Mouse (Mus musculus) ES-Bruce4 (cell line): ENCODE measurements around the gene Bend3. TPM values are rescaled to one million over a fixed set of nuclear protein-coding genes. Genes with fewer than 3 reads are reported as not detected.

Source experiments
- H3K27ac ChIP-seq: 2 replicates; pipeline ENCODE4 v1.5.1; 2012; ENCODE audit warnings: low read length, inconsistent platforms; ENCODE audit not compliant: insufficient read depth
- H3K27me3 ChIP-seq: 2 replicates; pipeline ENCODE4 v1.6.1; 2012; ENCODE audit warnings: mild to moderate bottlenecking, low read length, inconsistent platforms; ENCODE audit not compliant: control insufficient read depth, poor library complexity, insufficient read depth, severe bottlenecking
- H3K36me3 ChIP-seq: 2 replicates; pipeline ENCODE4 v1.6.1; 2012; ENCODE audit warnings: inconsistent platforms, mild to moderate bottlenecking, low read length, moderate library complexity; ENCODE audit not compliant: control insufficient read depth, poor library complexity, insufficient read depth, severe bottlenecking
- H3K4me1 ChIP-seq: one replicate; pipeline ENCODE4 v1.8.1; 2011; ENCODE audit warnings: low read length; ENCODE audit not compliant: control insufficient read depth, insufficient read depth
- H3K4me3 ChIP-seq: 2 replicates; pipeline ENCODE4 v1.5.1; 2011; ENCODE audit warnings: low read depth, mild to moderate bottlenecking, low read length
- H3K9ac ChIP-seq: 2 replicates; pipeline ENCODE4 v1.6.1; 2012; ENCODE audit warnings: low read depth, mild to moderate bottlenecking, inconsistent platforms; ENCODE audit not compliant: poor library complexity, severe bottlenecking
- H3K9me3 ChIP-seq: replicated peaks from 2 replicates; pipeline ENCODE4 v1.6.1; 2012; ENCODE audit warnings: mild to moderate bottlenecking, low read length, inconsistent platforms; ENCODE audit not compliant: control insufficient read depth, poor library complexity, insufficient read depth, severe bottlenecking
- CTCF ChIP-seq: IDR thresholded peaks from one replicate; pipeline ENCODE4 v1.8.1; 2011; ENCODE audit warnings: low read depth, low read length
- EP300 ChIP-seq: IDR thresholded peaks from 2 replicates; pipeline ENCODE4 v1.6.1; 2011; ENCODE audit warnings: low read depth, low read length; ENCODE audit not compliant: insufficient read depth
- POLR2A ChIP-seq: IDR thresholded peaks from one replicate; pipeline ENCODE4 v1.8.1; 2011; ENCODE audit warnings: low read length; ENCODE audit not compliant: insufficient read depth
- polyA plus RNA-seq: library from polyadenylated mRNA; stranded (reverse); fragments of >200 nt; gene quantifications from 2 replicates; pipeline ENCODE4 v1.2.4, GENCODE M21; 2011; ENCODE audit warnings: low read depth; ENCODE audit not compliant: missing spikeins, insufficient read depth, insufficient read length

Bend3 gene
- polyA plus RNA-seq, 1 experiment: 18.2 TPM

DNA sequence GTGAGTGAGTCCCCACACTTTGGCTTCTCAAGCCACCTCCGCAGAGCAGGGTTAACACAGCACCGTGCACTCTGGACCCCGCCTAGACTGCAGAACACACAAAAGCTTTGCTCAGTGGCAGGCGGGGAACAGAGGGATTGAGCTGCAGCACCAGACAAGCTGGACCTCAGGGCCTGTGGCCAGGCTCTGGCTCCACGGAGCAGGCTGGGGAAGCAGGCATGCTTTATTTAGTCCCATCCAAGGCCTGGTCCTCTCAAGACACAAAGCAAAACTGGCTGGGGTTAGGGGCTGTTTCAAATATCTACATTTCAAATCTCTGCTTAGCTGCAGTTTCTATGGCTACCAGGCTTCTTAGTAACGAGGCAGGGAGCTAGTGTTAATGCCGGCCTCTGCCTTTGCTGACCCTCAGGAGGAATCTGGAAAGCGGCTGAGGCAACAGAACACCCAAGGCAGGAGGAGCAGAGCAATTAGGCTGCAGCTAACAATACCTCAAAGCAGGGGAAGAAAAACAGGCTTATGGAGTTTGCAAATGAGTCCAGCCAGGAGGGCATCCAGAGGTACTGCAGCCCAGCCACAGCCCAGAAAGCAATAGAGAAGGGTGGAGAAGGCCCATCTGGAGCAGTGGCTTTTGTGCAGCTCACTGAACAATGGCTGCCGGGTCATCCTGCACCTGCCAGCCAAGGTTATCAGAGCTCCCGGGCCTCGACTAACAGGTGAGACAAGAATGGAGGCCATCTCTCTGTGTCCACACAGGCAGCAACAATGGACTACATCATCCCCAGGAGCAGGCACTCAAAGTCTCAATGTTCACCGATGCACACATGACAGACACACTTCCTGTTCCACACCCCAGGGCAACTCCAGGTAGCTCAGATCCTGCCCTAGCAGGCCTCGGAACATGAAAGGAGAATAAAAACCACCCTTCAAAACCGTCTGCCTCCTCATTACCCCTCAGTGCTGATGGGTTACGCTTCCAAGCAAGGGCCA is 48.9 kb downstream of the Bend3 start:
- Histone ChIP-seq H3K36me3 (peaks cover 21% of the 10 kb centered on the region), H3K27me3 (no peaks in the 10 kb centered on the region), H3K4me1 (peaks cover 5% of the 10 kb centered on the region), H3K4me3 (no peak overlapping the region), H3K9me3 (no peaks in the 10 kb centered on the region), H3K27ac (peak overlapping the region; percentile 68), H3K9ac (no peak overlapping the region)
- TF ChIP-seq POLR2A: no peak
- TF ChIP-seq EP300: peak; percentile 89; the same call in 1 of the 2 replicates
- TF ChIP-seq CTCF: no peak

DNA sequence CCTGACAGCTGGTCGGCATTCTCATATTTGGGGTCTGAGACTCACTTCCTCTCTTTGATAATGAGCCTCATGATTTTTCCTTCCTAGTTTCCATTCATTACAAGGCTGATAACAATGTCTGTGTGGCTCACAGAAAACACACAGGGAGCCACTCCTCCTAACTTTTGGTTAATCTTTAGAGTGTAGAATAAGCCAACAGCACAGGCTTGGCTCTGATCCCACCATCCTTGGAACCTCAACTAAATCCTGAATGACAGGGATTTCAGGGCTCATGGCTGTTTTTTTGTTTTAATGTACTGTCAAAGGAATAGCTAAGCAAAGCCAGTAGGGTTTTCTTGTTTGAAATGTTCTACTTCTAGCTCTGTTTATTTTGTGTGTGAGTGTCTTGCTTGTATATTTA is 55.8 kb downstream of the Bend3 start:
- Histone ChIP-seq H3K27ac (no peak overlapping the region), H3K36me3 (peaks cover 25% of the 10 kb centered on the region), H3K4me3 (no peak overlapping the region), H3K9ac (no peak overlapping the region), H3K27me3 (no peaks in the 10 kb centered on the region), H3K9me3 (no peaks in the 10 kb centered on the region), H3K4me1 (no peaks in the 10 kb centered on the region)
- no peak for TF ChIP-seq EP300

DNA sequence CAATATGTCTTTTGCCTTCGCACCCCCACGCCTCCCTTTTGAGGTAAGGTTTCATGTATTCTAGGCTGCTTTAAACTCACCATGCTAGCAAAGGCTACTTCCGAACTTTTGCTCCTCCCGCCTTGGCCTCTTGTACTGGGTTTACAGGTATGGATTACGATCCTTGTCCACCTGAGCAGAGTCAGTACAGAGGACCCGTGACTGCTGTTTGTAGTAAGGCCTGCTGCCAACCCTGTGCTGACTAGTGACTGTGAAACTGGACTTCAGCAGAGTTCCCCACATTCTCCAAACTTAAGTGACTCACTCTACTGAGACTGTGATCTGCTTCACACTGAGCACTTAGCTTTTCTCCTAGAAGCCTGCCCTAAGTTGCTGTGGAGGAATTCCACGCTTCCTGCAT is 59.0 kb downstream of the Bend3 start:
- Histone ChIP-seq H3K27me3 (no peaks in the 10 kb centered on the region), H3K4me3 (no peak overlapping the region), H3K4me1 (no peaks in the 10 kb centered on the region), H3K36me3 (peaks cover 3% of the 10 kb centered on the region; the same call in 1 of the 2 replicates), H3K9me3 (no peaks in the 10 kb centered on the region), H3K9ac (no peak overlapping the region), H3K27ac (no peak overlapping the region)
- TF ChIP-seq CTCF (no peak), EP300 (no peak), POLR2A (no peak)

DNA sequence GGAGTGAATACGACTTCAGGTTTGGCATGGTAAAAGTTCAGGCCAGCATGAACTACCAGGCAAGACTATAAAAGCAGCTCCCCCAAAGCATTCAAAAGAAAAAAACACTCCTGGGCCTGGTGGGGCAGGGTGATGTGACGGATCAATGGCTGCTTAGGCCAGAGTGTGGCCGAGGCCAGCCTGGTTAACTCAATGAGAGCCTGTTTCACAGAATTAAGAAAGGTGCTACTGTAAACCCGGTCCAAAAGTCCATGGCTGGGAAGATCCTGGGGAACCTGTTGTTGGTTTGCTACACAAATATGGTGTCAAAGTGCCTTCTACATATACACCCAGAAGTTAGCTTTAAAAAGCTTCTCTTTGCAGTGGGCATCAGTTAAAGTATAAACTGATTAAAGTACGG is 60.2 kb downstream of the Bend3 start:
- Histone ChIP-seq H3K4me3 (no peak overlapping the region), H3K36me3 (peaks cover 2% of the 10 kb centered on the region; the same call in 1 of the 2 replicates), H3K9me3 (no peaks in the 10 kb centered on the region), H3K27me3 (no peaks in the 10 kb centered on the region), H3K9ac (no peak overlapping the region), H3K27ac (no peak overlapping the region), H3K4me1 (no peaks in the 10 kb centered on the region)
- TF ChIP-seq EP300: no peak
- TF ChIP-seq POLR2A: no peak
- no peak for TF ChIP-seq CTCF

DNA sequence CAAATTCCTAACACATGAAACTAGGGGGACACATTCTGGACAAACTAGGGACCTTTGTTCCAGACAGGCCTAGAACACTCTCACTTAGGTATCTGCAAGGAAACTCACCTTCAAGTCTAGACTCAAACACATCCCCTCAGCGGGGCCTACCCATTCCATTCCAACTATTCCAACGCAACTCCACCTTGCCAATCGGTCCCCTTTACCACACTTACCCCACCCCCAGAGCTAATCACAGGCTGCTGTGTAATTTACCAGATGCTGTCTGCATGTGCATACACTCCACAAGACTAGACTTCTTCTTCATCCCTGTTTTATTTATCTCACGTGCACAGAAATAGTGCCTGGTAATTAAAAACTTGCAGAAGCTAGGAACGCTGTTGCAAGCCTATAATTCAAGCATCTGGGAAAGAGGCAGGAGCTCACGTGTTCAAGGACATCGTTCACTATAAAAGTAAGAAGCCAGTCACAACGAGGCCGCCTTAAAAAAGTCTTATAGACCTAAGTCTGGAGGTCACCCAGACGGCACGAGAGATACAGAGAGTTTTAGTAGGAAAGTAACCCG is 61.2 kb downstream of the Bend3 start:
- TF ChIP-seq POLR2A: no peak
- no peak for TF ChIP-seq EP300
- TF ChIP-seq CTCF: no peak
- H3K27ac ChIP-seq: no peak overlapping the region
- no peaks in the 10 kb centered on the region for H3K9me3 ChIP-seq
- H3K27me3 ChIP-seq: no peaks in the 10 kb centered on the region
- H3K9ac ChIP-seq: peak overlapping the region; percentile 66
- no peaks in the 10 kb centered on the region for H3K4me1 ChIP-seq
- H3K36me3 ChIP-seq: peaks cover 2% of the 10 kb centered on the region; the same call in 1 of the 2 replicates
- peak overlapping the region; percentile 95 for H3K4me3 ChIP-seq
